Mouse (Mus musculus): Measurements from ENCODE around the gene Hddc2.

DNA sequence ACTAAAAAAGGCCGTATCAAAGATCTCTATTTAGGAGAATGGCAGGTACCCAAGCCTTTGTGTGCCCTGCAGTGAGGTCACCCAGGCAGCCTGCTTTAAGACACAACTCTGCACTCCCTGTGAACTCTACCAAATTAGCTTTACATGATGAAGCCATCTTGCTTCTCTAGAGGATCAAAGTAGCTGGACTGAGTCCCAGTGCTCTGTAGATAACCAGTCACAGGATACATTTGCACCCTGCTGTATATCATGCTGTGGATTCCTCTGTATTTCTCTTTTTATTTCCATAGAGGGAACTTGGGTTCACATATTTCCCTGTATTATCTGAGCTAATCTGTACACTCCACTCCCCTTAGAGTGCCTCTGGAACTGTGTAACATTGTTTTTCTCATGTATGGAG, 40.0 kb upstream of the Hddc2 start:
- TF ChIP-seq CTCF (IDR thresholded peaks at IDR 0.05; ENCODE audit: borderline replicate concordance, control insufficient read depth, extremely low read depth, insufficient read depth, low read length, poor library complexity), result no peak
- no peak for TF ChIP-seq POLR2A (IDR thresholded peaks at IDR 0.05; ENCODE audit: control insufficient read depth, extremely low read depth, insufficient read depth, low read length, poor library complexity)
